Mouse (Mus musculus): ENCODE results near the gene C2cd3.
"Not testable (repeated sequence)": the region's sequence is repeated elsewhere in the genome, so short reads cannot be mapped to it uniquely, and the experiment has no call there.

C2cd3 gene

DNA sequence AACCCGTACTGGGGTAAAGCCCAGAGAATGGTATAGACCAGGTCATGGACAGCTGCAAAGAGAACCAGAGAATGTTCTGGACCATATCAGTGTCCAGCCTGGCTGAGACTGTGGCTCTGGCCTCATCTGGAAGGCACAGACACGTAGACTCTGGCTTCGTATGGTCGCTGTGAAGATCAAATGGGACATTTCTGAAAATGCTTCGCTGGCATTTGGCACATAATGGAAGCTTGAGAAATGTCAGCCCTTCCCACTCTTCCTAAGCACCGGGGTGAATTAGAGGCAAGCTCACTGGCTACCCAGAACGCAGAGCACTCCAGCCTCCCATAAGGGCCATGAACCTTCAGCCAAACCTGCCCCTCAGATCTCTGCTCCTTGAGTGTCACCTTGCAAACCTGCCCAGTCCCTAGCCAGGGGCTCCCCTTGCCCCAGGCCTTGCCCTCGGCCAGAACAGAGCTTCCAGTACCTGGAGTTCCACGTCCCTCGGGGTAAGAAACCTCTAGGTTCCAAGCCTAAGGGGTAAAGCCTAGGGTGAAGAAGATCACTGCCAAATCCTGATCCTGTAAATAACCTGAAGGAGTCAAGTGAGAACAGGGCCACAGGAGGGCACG is 98.9 kb downstream of the C2cd3 start:
- DNase-seq (ENCODE audit: low spot score in 2 of 2): no peak

DNA sequence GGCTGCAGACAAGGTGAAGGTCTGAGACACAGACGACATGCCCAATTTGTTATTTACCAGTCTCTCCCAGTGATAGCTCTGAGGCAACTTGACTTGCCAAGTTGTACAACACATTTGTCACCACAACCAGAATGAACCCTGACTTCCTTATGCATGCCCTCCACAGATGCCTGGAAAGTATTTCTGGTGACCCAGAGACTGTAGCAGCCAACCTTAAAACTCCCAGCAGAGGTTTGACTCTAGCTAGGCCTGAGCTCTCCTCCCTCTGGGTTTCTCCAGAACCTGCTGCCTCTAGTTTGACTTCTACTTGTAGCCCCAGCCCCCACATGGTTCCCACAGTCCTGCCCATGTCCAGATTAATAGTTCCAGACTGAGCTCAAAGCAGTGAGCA is 99.4 kb downstream of the C2cd3 start:
- DNase-seq (ENCODE audit: low spot score in 2 of 2): no peak

- peak; percentile 51 to 62 for DNase-seq (ENCODE audit: low spot score in 2 of 2)
Measured at GRCm38 (mm10) chr7:100472777-100473176, 100.7 kb downstream of the C2cd3 start, which contains the start of gene Ucp3. TSS of gene Ucp3 (plus strand) at chr7:100472990.

DNA sequence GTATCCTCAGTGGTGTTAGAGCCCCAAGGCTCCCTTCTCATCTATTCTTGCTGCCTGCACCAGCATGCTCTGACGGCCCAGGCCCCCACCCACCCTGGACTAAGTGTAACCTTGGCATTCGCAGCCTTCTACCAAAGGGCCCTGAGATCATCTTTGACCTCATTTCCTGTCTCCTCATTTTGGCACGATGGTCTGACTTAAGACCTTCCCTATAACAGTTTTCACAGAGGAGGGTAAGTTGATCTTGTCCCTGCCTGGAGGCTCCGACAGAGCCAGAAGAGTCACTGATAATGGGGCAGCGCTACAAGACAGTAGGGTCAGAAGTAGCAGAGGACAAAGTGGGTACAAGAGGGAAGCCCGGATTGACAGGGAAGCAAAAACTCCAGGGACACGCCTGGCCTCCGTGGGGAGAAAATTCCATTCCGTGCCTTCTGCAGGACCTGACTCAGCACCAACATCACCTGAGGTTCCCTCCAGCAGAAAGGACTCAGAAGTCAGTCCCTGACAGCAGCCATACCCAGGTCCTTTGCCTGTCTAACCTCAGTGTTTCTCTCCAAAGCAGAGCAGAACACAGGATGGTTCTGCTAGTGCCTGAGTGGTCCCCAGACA is 101.9 kb downstream of the C2cd3 start:
- no peak for DNase-seq (ENCODE audit: low spot score in 2 of 2)

GRCm38 (mm10) chr7:100474680-100475079 is 102.6 kb downstream of the C2cd3 start:
- DNase-seq (ENCODE audit: low spot score in 2 of 2): peak; percentile 52 to 62

GRCm38 (mm10) chr7:100479100-100479822 is 107.2 kb downstream of the C2cd3 start:
- DNase-seq (ENCODE audit: low spot score in 2 of 2): no peak

- no peak for DNase-seq (ENCODE audit: low spot score in 2 of 2)
Measured at GRCm38 (mm10) chr7:100479823-100480164, 107.8 kb downstream of the C2cd3 start.

DNA sequence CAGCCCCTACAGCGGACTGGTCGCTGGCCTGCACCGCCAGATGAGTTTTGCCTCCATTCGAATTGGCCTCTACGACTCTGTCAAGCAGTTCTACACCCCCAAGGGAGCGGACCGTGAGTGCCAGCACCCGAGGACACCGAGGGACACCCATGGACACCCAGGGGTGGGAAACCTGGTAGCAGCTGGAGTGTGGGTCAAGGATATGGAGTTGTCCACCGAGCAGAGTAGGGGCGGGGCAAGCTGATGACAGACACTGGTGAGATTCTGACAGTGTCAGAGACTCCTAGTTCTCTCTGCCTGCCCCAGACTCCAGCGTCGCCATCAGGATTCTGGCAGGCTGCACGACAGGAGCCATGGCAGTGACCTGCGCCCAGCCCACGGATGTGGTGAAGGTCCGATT is 108.1 kb downstream of the C2cd3 start:
- DNase-seq (ENCODE audit: low spot score in 2 of 2): no peak

DNA sequence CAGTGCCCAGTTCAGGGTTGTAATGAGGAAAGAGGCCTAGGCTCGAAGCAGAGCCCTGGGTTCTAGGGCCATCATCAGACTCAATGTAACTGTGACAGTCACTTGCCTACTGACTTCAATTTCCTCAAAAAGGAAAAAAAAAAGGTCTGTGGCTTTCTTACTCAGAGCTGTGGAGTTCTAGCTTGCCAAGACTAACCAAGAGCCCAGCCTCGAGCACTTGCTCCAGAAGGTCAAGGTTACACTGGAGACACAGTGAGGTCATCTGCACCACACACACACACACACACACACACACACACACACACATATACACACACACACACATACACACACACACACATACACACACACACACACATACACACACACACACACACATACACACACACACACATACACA is 110.0 kb downstream of the C2cd3 start:
- DNase-seq (ENCODE audit: low spot score in 2 of 2): not testable (repeated sequence)

GRCm38 (mm10) chr7:100484493-100484892 is 112.5 kb downstream of the C2cd3 start:
- no peak for DNase-seq (ENCODE audit: low spot score in 2 of 2)

- no peak for DNase-seq (ENCODE audit: low spot score in 2 of 2)
Measured at GRCm38 (mm10) chr7:100487301-100487700, 115.3 kb downstream of the C2cd3 start.

DNA sequence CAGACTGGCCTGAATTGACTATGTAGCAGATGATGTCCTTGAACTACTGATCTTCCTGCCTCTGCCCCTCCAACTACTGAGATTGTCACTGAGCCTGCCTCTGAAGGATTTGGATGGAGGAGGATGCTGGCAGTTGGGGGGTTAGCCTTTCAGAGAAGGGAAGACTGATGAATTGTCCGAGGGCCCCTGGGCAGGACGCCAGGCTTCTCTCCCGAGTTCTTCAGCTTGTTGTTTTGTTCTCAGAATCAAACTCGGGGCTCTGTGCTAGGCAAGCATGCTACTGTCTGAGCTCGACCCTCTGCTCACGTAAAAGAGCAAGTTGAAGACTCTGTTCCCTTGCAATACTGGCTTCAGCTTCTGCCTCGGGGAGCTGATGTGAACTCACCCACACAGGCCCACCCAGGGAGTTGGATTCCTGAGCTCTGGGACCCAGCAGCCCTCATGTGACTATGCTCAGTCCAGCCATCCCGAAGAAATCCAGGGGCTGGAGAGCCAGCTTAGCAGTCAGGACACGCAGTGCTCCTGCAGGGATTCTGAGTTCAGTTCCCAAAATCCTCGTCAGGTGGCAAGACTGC is 116.5 kb downstream of the C2cd3 start:
- DNase-seq (ENCODE audit: low spot score in 2 of 2): no peak

- DNase-seq (ENCODE audit: low spot score in 2 of 2): no peak
Measured at GRCm38 (mm10) chr7:100492391-100493116, 120.5 kb downstream of the C2cd3 start.

GRCm38 (mm10) chr7:100493117-100493483 is 121.1 kb downstream of the C2cd3 start, which contains the start of gene Ucp2:
TSS of gene Ucp2 (plus strand) at chr7:100493337.
- DNase-seq (ENCODE audit: low spot score in 2 of 2): peak; percentile 85

DNA sequence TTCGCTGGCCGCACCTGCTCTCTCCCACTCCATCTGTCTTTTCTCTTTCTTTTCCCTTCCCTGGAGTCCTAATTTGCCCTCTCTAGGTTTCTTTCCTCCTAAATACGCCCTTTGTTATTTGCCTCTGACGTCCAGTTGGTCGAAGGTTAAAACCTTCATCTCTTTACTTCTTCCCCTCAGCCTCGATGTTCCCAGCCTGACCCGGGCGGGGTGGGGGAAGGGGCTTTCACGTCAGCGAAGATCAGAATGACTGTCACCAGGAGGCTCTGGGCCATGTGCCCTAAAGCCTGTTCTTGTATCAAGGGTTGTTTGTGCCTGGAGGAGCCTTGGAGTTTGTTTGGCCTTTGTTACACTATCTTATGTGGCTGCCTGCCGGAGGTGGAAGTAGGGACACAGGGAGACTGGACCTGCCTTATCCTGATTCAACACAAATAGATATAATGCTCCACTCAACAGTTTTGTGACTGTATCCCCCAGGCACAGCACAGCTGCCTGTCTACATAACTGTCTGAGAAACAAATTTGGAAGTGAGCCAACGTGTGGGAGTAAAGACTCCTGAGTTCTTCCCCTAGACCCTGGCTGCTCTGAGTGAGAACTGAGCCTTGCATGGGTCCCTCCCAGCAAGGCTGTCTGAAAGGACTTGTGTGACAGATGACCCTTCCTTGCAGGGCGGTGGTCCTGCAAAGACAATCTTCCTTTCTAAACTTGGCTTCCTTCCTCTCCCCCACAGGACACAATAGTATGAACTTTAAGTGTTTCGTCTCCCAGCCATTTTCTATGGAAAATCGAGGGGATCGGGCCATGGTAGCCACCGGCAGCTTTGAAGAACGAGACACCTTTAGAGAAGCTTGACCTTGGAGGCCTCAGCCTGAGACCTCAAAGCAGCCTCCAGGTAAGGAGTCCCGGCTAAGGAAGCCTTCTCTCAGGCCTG is 121.7 kb downstream of the C2cd3 start:
- peak; percentile 52 to 58 for DNase-seq (ENCODE audit: low spot score in 2 of 2)

DNA sequence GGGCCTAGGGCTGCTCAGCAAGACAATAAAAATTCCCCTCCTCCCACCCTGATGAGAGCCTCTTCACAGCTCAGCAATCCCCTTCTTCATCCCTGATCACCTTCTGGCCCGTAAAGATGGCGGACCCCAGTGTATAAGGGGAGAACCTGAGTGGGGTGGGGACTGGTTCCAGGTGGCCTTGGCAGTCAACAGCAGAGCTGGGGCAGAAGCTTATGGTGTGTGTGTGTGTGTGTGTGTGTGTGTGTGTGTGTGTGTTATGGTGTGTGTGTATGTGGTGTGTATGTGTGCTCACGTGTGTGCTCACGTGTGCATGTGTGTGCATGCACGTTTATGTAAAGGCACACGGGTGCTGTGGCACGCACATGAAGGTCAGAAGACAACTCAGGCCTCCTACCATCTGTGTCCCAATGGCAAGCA is 122.4 kb downstream of the C2cd3 start:
- no peak for DNase-seq (ENCODE audit: low spot score in 2 of 2)

- peak in 1 of 2 experiments; percentile 43 for DNase-seq (ENCODE audit: low spot score in 2 of 2)
Measured at GRCm38 (mm10) chr7:100495042-100495441, 123.0 kb downstream of the C2cd3 start.

- DNase-seq (ENCODE audit: low spot score in 2 of 2): peak; percentile 85 to 90
Measured at GRCm38 (mm10) chr7:100495581-100496251, 123.7 kb downstream of the C2cd3 start.

DNA sequence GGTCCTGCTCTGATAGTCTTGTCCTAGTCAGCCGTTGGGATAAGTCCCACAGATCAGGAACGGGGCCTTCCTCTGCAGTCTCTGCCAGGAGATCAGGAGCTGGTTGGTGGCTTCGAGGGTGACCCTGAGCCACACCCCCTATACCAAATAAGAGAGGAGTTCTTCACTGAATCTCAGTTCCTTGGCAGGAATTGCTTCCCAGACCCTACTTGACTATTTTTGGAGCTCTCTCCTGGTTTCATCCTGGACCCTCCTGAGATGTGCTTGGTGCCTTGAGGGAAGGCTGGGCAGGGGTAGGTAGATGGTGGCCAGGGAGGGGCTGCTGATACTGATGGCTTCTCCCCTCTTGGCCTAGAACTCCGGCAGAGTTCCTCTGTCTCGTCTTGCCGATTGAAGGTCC is 124.3 kb downstream of the C2cd3 start:
- no peak for DNase-seq (ENCODE audit: low spot score in 2 of 2)

GRCm38 (mm10) chr7:100496791-100497190 is 124.8 kb downstream of the C2cd3 start:
- no peak for DNase-seq (ENCODE audit: low spot score in 2 of 2)

Measured in heart, adult 9 months (tissue).